Mouse (Mus musculus): ENCODE measurements around the gene Aldh8a1. TPM values are rescaled to one million over a fixed set of nuclear protein-coding genes. Genes with fewer than 3 reads are reported as not detected.

The Aldh8a1 gene
- polyA plus RNA-seq, 1 experiment = not detected

GRCm38 (mm10) chr10:21367481-21367880 is 9.6 kb upstream of the Aldh8a1 start:
- Histone ChIP-seq H3K27me3 (ENCODE audit: control insufficient read depth, insufficient read depth, low read length) (no peaks in the 10 kb centered on the region), H3K4me3 (ENCODE audit: low read depth, low read length) (no peak overlapping the region), H3K27ac (ENCODE audit: insufficient read depth, low read depth, low read length) (no peak overlapping the region), H3K36me3 (ENCODE audit: control insufficient read depth, insufficient read depth, low read length) (peaks cover 49% of the 10 kb centered on the region), H3K4me1 (ENCODE audit: control insufficient read depth, insufficient read depth, insufficient read length, low read length) (no peaks in the 10 kb centered on the region)
- WGBS = 93% methylated on average over 9 of the region's 9 CpGs
- TF ChIP-seq CTCF (IDR thresholded peaks at IDR 0.05; ENCODE audit: extremely low read depth, insufficient read length, insufficient replicate concordance, low read depth, low read length) = no peak
- TF ChIP-seq POLR2A (IDR thresholded peaks at IDR 0.05; ENCODE audit: low read depth, low read length) = no peak

GRCm38 (mm10) chr10:21369586-21369985 is 7.5 kb upstream of the Aldh8a1 start:
- Histone ChIP-seq H3K27ac (ENCODE audit: insufficient read depth, low read depth, low read length) (no peak overlapping the region), H3K36me3 (ENCODE audit: control insufficient read depth, insufficient read depth, low read length) (peaks cover 39% of the 10 kb centered on the region), H3K4me1 (ENCODE audit: control insufficient read depth, insufficient read depth, insufficient read length, low read length) (no peaks in the 10 kb centered on the region), H3K27me3 (ENCODE audit: control insufficient read depth, insufficient read depth, low read length) (no peaks in the 10 kb centered on the region), H3K4me3 (ENCODE audit: low read depth, low read length) (no peak overlapping the region)
- WGBS = 92% methylated on average over 2 of the region's 2 CpGs
- TF ChIP-seq CTCF (IDR thresholded peaks at IDR 0.05; ENCODE audit: extremely low read depth, insufficient read length, insufficient replicate concordance, low read depth, low read length) (no peak), POLR2A (IDR thresholded peaks at IDR 0.05; ENCODE audit: low read depth, low read length) (no peak)

- Histone ChIP-seq H3K27ac (ENCODE audit: insufficient read depth, low read depth, low read length) (no peak overlapping the region), H3K36me3 (ENCODE audit: control insufficient read depth, insufficient read depth, low read length) (peaks cover 18% of the 10 kb centered on the region), H3K4me3 (ENCODE audit: low read depth, low read length) (no peak overlapping the region), H3K4me1 (ENCODE audit: control insufficient read depth, insufficient read depth, insufficient read length, low read length) (no peaks in the 10 kb centered on the region), H3K27me3 (ENCODE audit: control insufficient read depth, insufficient read depth, low read length) (no peaks in the 10 kb centered on the region)
- no peak for TF ChIP-seq POLR2A (IDR thresholded peaks at IDR 0.05; ENCODE audit: low read depth, low read length)
- no peak for TF ChIP-seq CTCF (IDR thresholded peaks at IDR 0.05; ENCODE audit: extremely low read depth, insufficient read length, insufficient replicate concordance, low read depth, low read length)
- WGBS = 94% methylated on average over 6 of the region's 6 CpGs
Measured at GRCm38 (mm10) chr10:21372271-21372670, 4.8 kb upstream of the Aldh8a1 start.

GRCm38 (mm10) chr10:21378196-21378944 is 1.3 kb downstream of the Aldh8a1 start:
- 48% methylated on average over 9 of the region's 9 CpGs for WGBS

GRCm38 (mm10) chr10:21382914-21383313 is 5.8 kb downstream of the Aldh8a1 start:
- Histone ChIP-seq H3K27ac (ENCODE audit: insufficient read depth, low read depth, low read length) (no peak overlapping the region), H3K4me1 (ENCODE audit: control insufficient read depth, insufficient read depth, insufficient read length, low read length) (no peaks in the 10 kb centered on the region), H3K36me3 (ENCODE audit: control insufficient read depth, insufficient read depth, low read length) (no peaks in the 10 kb centered on the region), H3K27me3 (ENCODE audit: control insufficient read depth, insufficient read depth, low read length) (no peaks in the 10 kb centered on the region), H3K4me3 (ENCODE audit: low read depth, low read length) (no peak overlapping the region)
- WGBS = 1% methylated on average over 6 of the region's 6 CpGs
- no peak for TF ChIP-seq CTCF (IDR thresholded peaks at IDR 0.05; ENCODE audit: extremely low read depth, insufficient read length, insufficient replicate concordance, low read depth, low read length)
- no peak for TF ChIP-seq POLR2A (IDR thresholded peaks at IDR 0.05; ENCODE audit: low read depth, low read length)

More at GRCm38 (mm10) chr10:21378196-21378944, 1.3 kb downstream of the Aldh8a1 start:
- H3K36me3 ChIP-seq (ENCODE audit: control insufficient read depth, insufficient read depth, low read length) = no peaks in the 10 kb centered on the region
- H3K4me1 ChIP-seq (ENCODE audit: control insufficient read depth, insufficient read depth, insufficient read length, low read length) = no peaks in the 10 kb centered on the region
- no peak for TF ChIP-seq POLR2A (IDR thresholded peaks at IDR 0.05; ENCODE audit: low read depth, low read length)
- TF ChIP-seq CTCF (IDR thresholded peaks at IDR 0.05; ENCODE audit: extremely low read depth, insufficient read length, insufficient replicate concordance, low read depth, low read length) = peak; percentile 60; the same call in 1 of the 2 replicates
- no peak overlapping the region for H3K4me3 ChIP-seq (ENCODE audit: low read depth, low read length)
- no peak overlapping the region for H3K27ac ChIP-seq (ENCODE audit: insufficient read depth, low read depth, low read length)
- H3K27me3 ChIP-seq (ENCODE audit: control insufficient read depth, insufficient read depth, low read length) = no peaks in the 10 kb centered on the region

GRCm38 (mm10) chr10:21385111-21385663 is 8.1 kb downstream of the Aldh8a1 start:
- Histone ChIP-seq H3K4me3 (ENCODE audit: low read depth, low read length) (no peak overlapping the region), H3K4me1 (ENCODE audit: control insufficient read depth, insufficient read depth, insufficient read length, low read length) (no peaks in the 10 kb centered on the region), H3K27me3 (ENCODE audit: control insufficient read depth, insufficient read depth, low read length) (no peaks in the 10 kb centered on the region), H3K27ac (ENCODE audit: insufficient read depth, low read depth, low read length) (no peak overlapping the region), H3K36me3 (ENCODE audit: control insufficient read depth, insufficient read depth, low read length) (no peaks in the 10 kb centered on the region)
- WGBS = 60% methylated on average over 3 of the region's 3 CpGs
- TF ChIP-seq CTCF (IDR thresholded peaks at IDR 0.05; ENCODE audit: extremely low read depth, insufficient read length, insufficient replicate concordance, low read depth, low read length) (no peak), POLR2A (IDR thresholded peaks at IDR 0.05; ENCODE audit: low read depth, low read length) (no peak)

- Histone ChIP-seq H3K4me1 (ENCODE audit: control insufficient read depth, insufficient read depth, insufficient read length, low read length) (no peaks in the 10 kb centered on the region), H3K36me3 (ENCODE audit: control insufficient read depth, insufficient read depth, low read length) (no peaks in the 10 kb centered on the region), H3K4me3 (ENCODE audit: low read depth, low read length) (no peak overlapping the region), H3K27ac (ENCODE audit: insufficient read depth, low read depth, low read length) (no peak overlapping the region), H3K27me3 (ENCODE audit: control insufficient read depth, insufficient read depth, low read length) (no peaks in the 10 kb centered on the region)
- peak; percentile 2; the same call in 1 of the 2 replicates for TF ChIP-seq CTCF (IDR thresholded peaks at IDR 0.05; ENCODE audit: extremely low read depth, insufficient read length, insufficient replicate concordance, low read depth, low read length)
- no peak for TF ChIP-seq POLR2A (IDR thresholded peaks at IDR 0.05; ENCODE audit: low read depth, low read length)
- WGBS = 78% methylated on average over 11 of the region's 11 CpGs
Measured at GRCm38 (mm10) chr10:21389075-21389474, 12.0 kb downstream of the Aldh8a1 start.

Data from small intestine, adult 2 months (tissue).